Mouse (Mus musculus): Measurements from ENCODE around the gene Lrba. TPM values are rescaled to one million over a fixed set of nuclear protein-coding genes. Genes with fewer than 3 reads are reported as not detected.

Lrba gene
- total and polyA plus RNA-seq, 3 experiments, result 12.3 to 22.6 (median 13.8) TPM

DNA sequence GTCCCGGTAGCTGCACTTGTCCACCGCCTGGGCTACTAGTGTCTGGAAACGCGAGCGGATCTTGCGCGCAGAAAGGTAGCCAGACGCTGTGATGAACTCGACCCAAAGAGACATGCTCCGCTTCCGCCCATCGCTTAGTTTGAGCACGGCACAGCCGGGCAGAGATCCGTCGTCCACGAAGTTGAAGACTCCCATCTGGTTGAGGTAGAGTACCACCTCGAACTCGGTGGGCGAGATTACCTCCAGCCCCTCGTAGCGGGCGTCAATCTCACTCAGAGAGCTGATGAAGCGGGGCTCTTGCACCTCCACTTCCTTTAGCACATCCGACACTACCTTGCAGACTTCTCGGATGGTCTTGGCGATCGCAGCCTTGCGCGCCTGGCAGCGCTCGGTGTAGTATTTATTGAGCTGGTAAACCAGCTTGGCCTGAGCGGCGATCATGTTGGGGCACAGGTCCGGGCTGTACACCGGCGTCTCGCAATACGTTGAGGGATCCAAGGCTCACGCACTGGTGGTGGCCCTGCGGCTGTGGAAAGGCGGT is 322.8 kb downstream of the Lrba start:
- dilution Hi-C loops (cut with MboI; ENCODE audit: extremely low pct_ligation_motif_present, extremely low pct_unique_long_range_greater_than_20kb, low sequenced_read_pairs), result no loop called here
- TF ChIP-seq MXI1 (IDR thresholded peaks at IDR 0.05; ENCODE audit: low read depth, low read length) (no peak), EP300 (IDR thresholded peaks at IDR 0.05; ENCODE audit: low read length) (no peak), ZC3H11A (IDR thresholded peaks at IDR 0.05; ENCODE audit: low read depth, low read length) (no peak)
- H3K4me2 ChIP-seq (ENCODE audit: insufficient read depth, low read depth, poor library complexity, severe bottlenecking), result no peak overlapping the region
- H3K79me2 ChIP-seq (replicated peaks; ENCODE audit: control insufficient read depth, extremely low read depth, insufficient read depth, poor library complexity, severe bottlenecking), result no peaks in the 10 kb centered on the region
- H3K9ac ChIP-seq (ENCODE audit: insufficient read depth, low read depth), result no peak overlapping the region
- peaks cover 11 to 16% of the 10 kb centered on the region in 2 experiments for H3K36me3 ChIP-seq (replicated peaks in 1 of 2; ENCODE audit: control insufficient read depth in 1 of 2, insufficient read depth in 1 of 2, low read length in 1 of 2)
- H3K27me3 ChIP-seq (replicated peaks), result no peaks in the 10 kb centered on the region
- H3K4me1 ChIP-seq (ENCODE audit: control insufficient read depth in 1 of 2, insufficient read depth in 2 of 2), result no peaks in the 10 kb centered on the region
- no peak overlapping the region for H3K4me3 ChIP-seq (replicated peaks in 1 of 3; ENCODE audit: low read depth in 2 of 3, low read length in 2 of 3, poor library complexity in 1 of 3)
- no peak for DNase-seq (ENCODE audit: extremely low read depth)
- in situ Hi-C loops (cut with MboI; ENCODE audit: low pct_ligation_motif_present, low pct_unique_long_range_greater_than_20kb, low sequenced_read_pairs), result no loop called here
- H3K27ac ChIP-seq (ENCODE audit: insufficient read depth, low read depth), result no peak overlapping the region
- peaks cover 7% of the 10 kb centered on the region for H3K9me3 ChIP-seq (replicated peaks; ENCODE audit: low read length)

DNA sequence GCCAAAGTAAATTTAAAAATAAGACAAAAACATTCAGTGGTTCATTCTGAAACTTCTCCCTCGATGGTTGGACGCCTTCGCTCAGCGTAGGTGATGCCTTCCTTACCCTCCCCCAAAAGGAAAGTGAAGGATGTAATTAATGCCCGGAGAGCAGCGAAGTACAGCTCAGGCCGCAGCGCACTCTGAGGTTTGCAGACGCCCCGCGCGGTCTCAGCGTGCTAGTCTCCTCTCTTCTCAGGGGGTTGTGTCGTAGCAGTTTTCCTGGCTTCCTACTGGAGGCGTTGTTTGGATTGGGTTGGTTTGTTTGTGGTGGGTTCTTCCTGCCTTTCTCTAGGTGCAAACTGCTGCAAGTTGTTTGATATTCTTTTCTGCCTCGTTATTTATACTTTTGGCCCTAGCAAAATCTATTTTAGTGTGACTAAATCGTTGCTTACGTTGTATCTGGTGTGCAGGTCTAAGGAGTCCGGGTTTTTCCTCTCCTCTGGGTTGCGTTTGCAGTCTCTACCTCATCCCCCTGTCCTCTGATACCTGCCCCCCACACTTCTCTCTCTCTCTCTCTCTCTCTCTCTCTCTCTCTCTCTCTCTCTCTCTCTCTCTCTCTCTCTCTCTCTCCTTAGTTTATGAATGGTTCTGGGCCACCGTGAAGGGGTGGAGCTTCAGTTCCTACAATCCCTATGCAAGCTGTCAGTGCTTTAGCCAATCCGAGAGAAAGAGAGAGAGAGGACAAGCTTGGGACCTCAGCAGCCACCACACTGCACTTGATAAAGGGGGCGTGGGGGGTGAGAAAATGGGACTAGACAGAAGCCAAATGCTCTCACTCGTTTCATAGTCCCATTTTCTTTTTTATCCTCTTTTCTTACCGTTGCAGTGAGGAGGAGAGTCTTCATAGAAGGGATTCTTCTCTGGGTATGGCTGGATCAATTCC is 323.9 kb downstream of the Lrba start, which contains the start of gene Mab21l2:
Gene Mab21l2 (minus strand): TSS at position 539 of the 925 bp plus-strand sequence.
- Histone ChIP-seq H3K9me3 (replicated peaks; ENCODE audit: low read length) (peaks cover 7% of the 10 kb centered on the region), H3K27ac (ENCODE audit: insufficient read depth, low read depth) (no peak within 1 kb of the TSS), H3K4me1 (ENCODE audit: control insufficient read depth in 1 of 2, insufficient read depth in 2 of 2) (no peaks in the 10 kb centered on the region), H3K27me3 (replicated peaks) (no peaks in the 10 kb centered on the region), H3K36me3 (replicated peaks in 1 of 2; ENCODE audit: control insufficient read depth in 1 of 2, insufficient read depth in 1 of 2, low read length in 1 of 2) (peaks cover 11 to 16% of the 10 kb centered on the region in 2 experiments), H3K4me3 (replicated peaks in 1 of 3; ENCODE audit: low read depth in 2 of 3, low read length in 2 of 3, poor library complexity in 1 of 3) (no peak within 1 kb of the TSS), H3K4me2 (ENCODE audit: insufficient read depth, low read depth, poor library complexity, severe bottlenecking) (no peak within 1 kb of the TSS), H3K79me2 (replicated peaks; ENCODE audit: control insufficient read depth, extremely low read depth, insufficient read depth, poor library complexity, severe bottlenecking) (no peaks in the 10 kb centered on the region), H3K9ac (ENCODE audit: insufficient read depth, low read depth) (no peak within 1 kb of the TSS)
- TF ChIP-seq ETS1 (conservative IDR thresholded peaks at IDR 0.05; ENCODE audit: low read depth, low read length), result no peak
- TF ChIP-seq RAD21 (IDR thresholded peaks at IDR 0.05; ENCODE audit: low read depth, low read length), result no peak
- no peak for TF ChIP-seq CTCF (conservative IDR thresholded peaks at IDR 0.05 in 1 of 2, IDR thresholded peaks at IDR 0.05 in 1 of 2; ENCODE audit: low read depth in 2 of 2, low read length in 2 of 2)
- no peak for TF ChIP-seq MYC (IDR thresholded peaks at IDR 0.05; ENCODE audit: low read depth, low read length)
- no peak for TF ChIP-seq USF1 (IDR thresholded peaks at IDR 0.05; ENCODE audit: low read depth, low read length)
- no peak for TF ChIP-seq MAFK (IDR thresholded peaks at IDR 0.05; ENCODE audit: insufficient replicate concordance, low read length)
- no peak for TF ChIP-seq JUN (IDR thresholded peaks at IDR 0.05; ENCODE audit: insufficient read depth, low read depth, low read length)
- TF ChIP-seq ZKSCAN1 (IDR thresholded peaks at IDR 0.05; ENCODE audit: borderline replicate concordance, low read depth, low read length), result no peak
- TF ChIP-seq NRF1 (IDR thresholded peaks at IDR 0.05; ENCODE audit: low read depth, low read length), result no peak
- TF ChIP-seq POLR2AphosphoS2 (IDR thresholded peaks at IDR 0.05; ENCODE audit: low read depth, low read length), result no peak
- no peak for TF ChIP-seq PAX5 (IDR thresholded peaks at IDR 0.05; ENCODE audit: low read length)
- no peak for TF ChIP-seq TCF12 (IDR thresholded peaks at IDR 0.05; ENCODE audit: low read depth, low read length)
- TF ChIP-seq EP300 (IDR thresholded peaks at IDR 0.05; ENCODE audit: low read length), result no peak
- TF ChIP-seq JUND (conservative IDR thresholded peaks at IDR 0.05; ENCODE audit: low read depth, low read length), result no peak
- TF ChIP-seq UBTF (IDR thresholded peaks at IDR 0.05; ENCODE audit: low read depth, low read length), result no peak
- TF ChIP-seq USF2 (conservative IDR thresholded peaks at IDR 0.05; ENCODE audit: low read depth, low read length), result no peak
- no peak for TF ChIP-seq SMC3 (IDR thresholded peaks at IDR 0.05; ENCODE audit: low read depth, low read length)
- TF ChIP-seq SIN3A (IDR thresholded peaks at IDR 0.05; ENCODE audit: low read length), result no peak
- dilution Hi-C loops (cut with MboI; ENCODE audit: extremely low pct_ligation_motif_present, extremely low pct_unique_long_range_greater_than_20kb, low sequenced_read_pairs), result no loop called here
- in situ Hi-C loops (cut with MboI; ENCODE audit: low pct_ligation_motif_present, low pct_unique_long_range_greater_than_20kb, low sequenced_read_pairs), result no loop called here
- DNase-seq (ENCODE audit: extremely low read depth), result no peak

Data from CH12.LX (cell line).